Mouse (Mus musculus): ENCODE results near the gene Aunip. TPM values are rescaled to one million over a fixed set of nuclear protein-coding genes. Genes with fewer than 3 reads are reported as not detected.

Aunip gene
- polyA plus RNA-seq, 1 experiment from 2014 or later = 2.9 TPM

DNA sequence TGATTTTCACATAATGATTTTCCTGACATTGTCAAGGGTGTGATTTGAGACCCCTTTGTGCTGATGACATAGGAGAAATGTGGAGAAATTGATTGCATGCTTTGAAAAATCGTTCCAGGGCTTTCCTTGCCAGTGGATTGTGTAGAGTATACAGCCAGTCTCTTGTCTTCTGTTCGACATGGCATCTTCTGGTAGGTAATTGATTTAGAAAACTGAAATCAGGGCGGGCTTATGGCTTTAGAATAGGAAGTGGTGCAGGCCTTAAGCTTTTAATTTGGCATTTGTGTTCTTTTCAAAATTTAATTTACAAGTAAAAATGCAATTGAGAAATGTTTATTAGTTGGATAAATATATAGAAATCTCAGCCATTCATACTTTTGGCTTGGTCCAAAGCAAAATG lies 40.8 kb upstream of the Aunip start:
- WGBS = 19% methylated on average over 3 of the region's 3 CpGs
- Histone ChIP-seq H3K27me3 (replicated peaks; ENCODE audit: control insufficient read depth, insufficient read depth, low read length) (no peaks in the 10 kb centered on the region), H3K4me1 (ENCODE audit: control insufficient read depth, insufficient read depth, low read depth, low read length) (peaks cover 52% of the 10 kb centered on the region), H3K9ac (ENCODE audit: low read depth, low read length) (peak overlapping the region; percentile 97), H3K36me3 (ENCODE audit: control insufficient read depth, insufficient read depth, low read length) (peaks cover 30% of the 10 kb centered on the region), H3K27ac (ENCODE audit: low read depth, low read length) (peak overlapping the region; percentile 99; the same call in 1 of the 2 replicates), H3K9me3 (ENCODE audit: control insufficient read depth, low read length) (no peaks in the 10 kb centered on the region), H3K4me3 (ENCODE audit: low read length) (peak overlapping the region; percentile 96), H3K4me2 (ENCODE audit: low read length) (peak overlapping the region; percentile 74)
- no peak for ATAC-seq

DNA sequence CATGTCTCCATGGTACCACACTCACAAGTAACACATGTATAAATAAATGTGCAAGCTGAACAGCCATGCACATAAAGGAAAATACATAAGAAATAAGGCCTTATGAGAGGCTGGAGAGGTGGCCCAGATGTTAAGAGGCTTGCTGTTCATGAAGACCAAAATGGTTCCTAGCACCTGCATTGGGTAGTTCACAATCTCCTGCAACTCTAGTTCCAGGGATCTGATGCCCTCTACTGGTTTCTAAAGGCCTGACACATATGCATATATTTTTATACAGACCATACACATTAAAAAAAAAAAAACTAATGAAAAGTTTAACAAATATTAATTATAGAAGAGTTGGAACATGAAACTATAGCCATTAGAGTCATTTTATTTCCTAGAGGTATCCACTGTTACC lies 39.3 kb upstream of the Aunip start:
- H3K27me3 ChIP-seq (replicated peaks; ENCODE audit: control insufficient read depth, insufficient read depth, low read length) = no peaks in the 10 kb centered on the region
- H3K9me3 ChIP-seq (ENCODE audit: control insufficient read depth, low read length) = no peaks in the 10 kb centered on the region
- H3K4me2 ChIP-seq (ENCODE audit: low read length) = peak overlapping the region; percentile 74
- no peak for ATAC-seq
- peaks cover 42% of the 10 kb centered on the region for H3K36me3 ChIP-seq (ENCODE audit: control insufficient read depth, insufficient read depth, low read length)
- H3K9ac ChIP-seq (ENCODE audit: low read depth, low read length) = peak overlapping the region; percentile 53
- peak overlapping the region; percentile 96 for H3K4me3 ChIP-seq (ENCODE audit: low read length)
- H3K27ac ChIP-seq (ENCODE audit: low read depth, low read length) = peak overlapping the region; percentile 49
- H3K4me1 ChIP-seq (ENCODE audit: control insufficient read depth, insufficient read depth, low read depth, low read length) = peaks cover 40% of the 10 kb centered on the region

DNA sequence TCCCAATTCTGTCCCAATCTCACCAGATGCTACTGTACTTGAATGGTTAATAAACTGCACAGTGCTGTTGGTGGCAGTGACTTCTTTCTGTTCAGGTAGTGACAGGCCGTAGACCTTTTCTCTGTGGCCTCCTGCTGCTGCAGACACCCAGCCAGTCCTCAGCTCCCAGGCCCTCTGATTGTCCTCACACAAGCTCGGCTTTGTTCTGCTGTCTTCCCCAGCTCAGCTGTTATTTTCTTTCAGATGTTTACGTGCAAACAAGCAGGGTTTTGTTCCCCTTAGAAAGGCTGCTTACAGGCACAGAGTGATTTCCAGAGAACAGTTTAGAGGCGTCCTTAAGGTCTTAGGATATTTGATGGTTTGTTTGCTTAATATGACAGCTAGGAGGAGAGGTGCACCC lies 37.0 kb upstream of the Aunip start:
- H3K36me3 ChIP-seq (ENCODE audit: control insufficient read depth, insufficient read depth, low read length) = peaks cover 47% of the 10 kb centered on the region
- peak overlapping the region; percentile 32 for H3K4me2 ChIP-seq (ENCODE audit: low read length)
- peak overlapping the region; percentile 39; the same call in 1 of the 2 replicates for H3K9ac ChIP-seq (ENCODE audit: low read depth, low read length)
- ATAC-seq = no peak
- no peak overlapping the region for H3K4me3 ChIP-seq (ENCODE audit: low read length)
- peak overlapping the region; percentile 72 for H3K27ac ChIP-seq (ENCODE audit: low read depth, low read length)
- no peaks in the 10 kb centered on the region for H3K9me3 ChIP-seq (ENCODE audit: control insufficient read depth, low read length)
- 31% methylated on average over 4 of the region's 4 CpGs for WGBS
- H3K27me3 ChIP-seq (replicated peaks; ENCODE audit: control insufficient read depth, insufficient read depth, low read length) = no peaks in the 10 kb centered on the region
- H3K4me1 ChIP-seq (ENCODE audit: control insufficient read depth, insufficient read depth, low read depth, low read length) = peaks cover 32% of the 10 kb centered on the region

DNA sequence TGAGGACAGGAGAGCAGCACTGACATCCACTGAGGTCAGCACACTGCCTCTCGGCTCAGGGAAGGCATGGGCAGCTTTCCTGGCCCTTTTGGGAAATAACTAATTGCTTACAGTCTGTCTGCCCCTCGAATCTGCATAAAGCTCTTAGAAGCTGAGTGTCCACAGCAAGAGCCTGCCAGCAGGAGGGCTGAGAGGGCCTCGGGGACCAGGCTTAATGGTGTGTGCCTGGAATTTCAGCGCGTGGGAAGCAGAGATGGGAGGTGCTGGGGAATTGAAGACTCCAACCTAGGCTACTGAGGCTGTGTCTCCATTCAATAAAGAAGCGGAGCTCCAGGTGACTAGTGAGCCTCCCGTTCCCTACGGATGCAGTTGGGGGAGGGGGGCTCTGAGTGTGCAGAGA lies 36.6 kb upstream of the Aunip start:
- 23% methylated on average over 8 of the region's 8 CpGs for WGBS
- peak overlapping the region; percentile 39; the same call in 1 of the 2 replicates for H3K9ac ChIP-seq (ENCODE audit: low read depth, low read length)
- H3K36me3 ChIP-seq (ENCODE audit: control insufficient read depth, insufficient read depth, low read length) = peaks cover 47% of the 10 kb centered on the region
- H3K27me3 ChIP-seq (replicated peaks; ENCODE audit: control insufficient read depth, insufficient read depth, low read length) = no peaks in the 10 kb centered on the region
- no peak overlapping the region for H3K4me3 ChIP-seq (ENCODE audit: low read length)
- H3K27ac ChIP-seq (ENCODE audit: low read depth, low read length) = peak overlapping the region; percentile 72
- no peaks in the 10 kb centered on the region for H3K9me3 ChIP-seq (ENCODE audit: control insufficient read depth, low read length)
- H3K4me2 ChIP-seq (ENCODE audit: low read length) = peak overlapping the region; percentile 32
- peaks cover 32% of the 10 kb centered on the region for H3K4me1 ChIP-seq (ENCODE audit: control insufficient read depth, insufficient read depth, low read depth, low read length)
- 0 out of 2 replicates have a peak, but pooled peaks have one; percentile 16 for ATAC-seq

DNA sequence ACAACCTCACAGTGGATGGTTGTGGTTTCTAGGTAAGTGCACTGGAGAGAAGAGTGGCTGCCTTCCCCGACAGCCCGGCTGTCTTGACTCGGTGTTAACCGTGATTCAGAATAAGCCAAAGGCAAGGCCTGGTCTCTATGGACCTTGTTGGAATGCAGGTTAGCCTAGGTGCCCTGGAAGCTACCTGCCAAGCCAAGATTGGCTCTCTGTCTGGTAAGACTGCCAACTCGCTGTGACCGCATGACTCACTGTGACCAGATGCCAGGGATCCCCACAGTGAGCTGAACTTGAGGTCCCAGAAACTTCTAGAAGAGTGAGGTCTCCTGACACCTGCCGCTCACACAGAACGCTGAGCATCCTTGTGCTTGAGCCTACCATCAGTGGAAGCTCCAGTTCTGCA lies 33.9 kb upstream of the Aunip start:
- WGBS = 84% methylated on average over 8 of the region's 8 CpGs
- H3K27me3 ChIP-seq (replicated peaks; ENCODE audit: control insufficient read depth, insufficient read depth, low read length) = no peaks in the 10 kb centered on the region
- peaks cover 22% of the 10 kb centered on the region for H3K4me1 ChIP-seq (ENCODE audit: control insufficient read depth, insufficient read depth, low read depth, low read length)
- H3K9ac ChIP-seq (ENCODE audit: low read depth, low read length) = no peak overlapping the region
- ATAC-seq = no peak
- H3K36me3 ChIP-seq (ENCODE audit: control insufficient read depth, insufficient read depth, low read length) = peaks cover 39% of the 10 kb centered on the region
- H3K27ac ChIP-seq (ENCODE audit: low read depth, low read length) = no peak overlapping the region
- no peak overlapping the region for H3K4me2 ChIP-seq (ENCODE audit: low read length)
- H3K9me3 ChIP-seq (ENCODE audit: control insufficient read depth, low read length) = no peaks in the 10 kb centered on the region
- no peak overlapping the region for H3K4me3 ChIP-seq (ENCODE audit: low read length)

DNA sequence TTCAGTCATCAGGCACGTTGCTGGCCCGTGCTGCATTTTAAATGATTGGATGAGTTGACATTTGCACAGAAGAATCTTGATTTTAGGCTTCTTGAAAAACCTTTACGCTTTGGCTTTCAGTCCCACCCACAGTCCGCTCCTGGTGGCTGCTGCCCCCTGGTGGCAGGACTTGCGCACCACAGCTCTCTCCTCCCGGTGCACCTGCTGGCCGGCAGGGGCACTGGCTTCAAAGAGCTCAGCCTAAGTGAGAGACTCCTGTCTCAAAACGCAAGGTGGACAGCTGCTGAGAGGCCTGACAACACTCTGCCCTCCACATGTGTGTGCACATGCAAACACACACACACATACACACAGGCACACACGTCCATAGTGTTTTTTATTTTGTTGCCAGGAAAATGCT lies 32.8 kb upstream of the Aunip start:
- no peak overlapping the region for H3K4me2 ChIP-seq (ENCODE audit: low read length)
- 3% methylated on average over 9 of the region's 9 CpGs for WGBS
- H3K36me3 ChIP-seq (ENCODE audit: control insufficient read depth, insufficient read depth, low read length) = peaks cover 30% of the 10 kb centered on the region
- H3K9me3 ChIP-seq (ENCODE audit: control insufficient read depth, low read length) = no peaks in the 10 kb centered on the region
- no peaks in the 10 kb centered on the region for H3K27me3 ChIP-seq (replicated peaks; ENCODE audit: control insufficient read depth, insufficient read depth, low read length)
- peak; percentile 66 for ATAC-seq
- no peak overlapping the region for H3K4me3 ChIP-seq (ENCODE audit: low read length)
- H3K4me1 ChIP-seq (ENCODE audit: control insufficient read depth, insufficient read depth, low read depth, low read length) = peaks cover 11% of the 10 kb centered on the region
- H3K9ac ChIP-seq (ENCODE audit: low read depth, low read length) = peak overlapping the region; percentile 44; the same call in 1 of the 2 replicates
- 0 out of 2 replicates have a peak overlapping the region, but pooled peaks have one; percentile 50 for H3K27ac ChIP-seq (ENCODE audit: low read depth, low read length)

DNA sequence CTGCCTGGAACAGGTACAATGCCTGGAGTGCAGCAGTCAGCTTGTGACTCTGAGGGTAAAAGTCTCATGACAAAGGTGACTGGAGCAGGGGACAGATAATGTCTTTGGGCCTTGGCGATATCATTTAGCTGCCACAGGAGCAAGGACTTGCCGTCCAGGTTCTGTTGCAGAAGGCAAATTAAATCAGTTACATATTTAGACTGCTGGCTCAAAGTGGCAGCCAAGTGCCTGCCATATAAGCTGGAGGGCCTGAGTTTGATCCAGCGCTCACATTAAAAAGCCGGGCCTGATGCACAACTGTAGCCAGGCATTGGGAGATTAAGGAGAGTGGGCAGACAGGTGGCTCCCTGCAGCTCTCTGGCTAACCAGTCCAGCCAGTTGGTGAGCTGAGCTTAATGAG lies 31.0 kb upstream of the Aunip start:
- H3K4me3 ChIP-seq (ENCODE audit: low read length) = no peak overlapping the region
- H3K9ac ChIP-seq (ENCODE audit: low read depth, low read length) = no peak overlapping the region
- H3K9me3 ChIP-seq (ENCODE audit: control insufficient read depth, low read length) = no peaks in the 10 kb centered on the region
- H3K4me1 ChIP-seq (ENCODE audit: control insufficient read depth, insufficient read depth, low read depth, low read length) = no peaks in the 10 kb centered on the region; the same call in 1 of the 2 replicates
- H3K27me3 ChIP-seq (replicated peaks; ENCODE audit: control insufficient read depth, insufficient read depth, low read length) = no peaks in the 10 kb centered on the region
- H3K27ac ChIP-seq (ENCODE audit: low read depth, low read length) = no peak overlapping the region
- no peak for ATAC-seq
- no peak overlapping the region for H3K4me2 ChIP-seq (ENCODE audit: low read length)
- H3K36me3 ChIP-seq (ENCODE audit: control insufficient read depth, insufficient read depth, low read length) = peaks cover 18% of the 10 kb centered on the region
- WGBS = 89% methylated on average over 4 of the region's 4 CpGs

DNA sequence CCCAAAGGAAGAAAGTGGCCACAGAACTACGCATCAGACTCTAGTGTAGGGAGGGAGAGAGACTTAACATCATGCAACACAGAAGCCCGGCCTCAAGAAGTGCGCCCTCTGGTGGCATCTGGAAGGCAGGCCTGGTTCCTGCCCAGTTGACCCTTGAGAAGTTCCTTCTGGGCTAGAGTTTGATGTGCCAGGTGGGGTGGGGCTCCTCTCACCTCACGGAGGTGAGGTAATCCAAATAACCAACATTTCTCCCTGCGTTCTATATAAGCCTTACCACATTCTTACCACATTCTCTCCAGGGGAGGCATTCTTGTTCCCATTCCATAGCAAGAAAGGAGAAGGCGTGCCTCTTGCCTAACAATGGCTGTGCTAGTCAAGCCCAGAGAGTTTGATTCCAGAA lies 29.9 kb upstream of the Aunip start:
- no peaks in the 10 kb centered on the region for H3K27me3 ChIP-seq (replicated peaks; ENCODE audit: control insufficient read depth, insufficient read depth, low read length)
- H3K27ac ChIP-seq (ENCODE audit: low read depth, low read length) = no peak overlapping the region
- H3K4me3 ChIP-seq (ENCODE audit: low read length) = no peak overlapping the region
- H3K9ac ChIP-seq (ENCODE audit: low read depth, low read length) = no peak overlapping the region
- no peak for ATAC-seq
- no peaks in the 10 kb centered on the region for H3K9me3 ChIP-seq (ENCODE audit: control insufficient read depth, low read length)
- H3K4me1 ChIP-seq (ENCODE audit: control insufficient read depth, insufficient read depth, low read depth, low read length) = no peaks in the 10 kb centered on the region; the same call in 1 of the 2 replicates
- H3K4me2 ChIP-seq (ENCODE audit: low read length) = no peak overlapping the region
- WGBS = 20% methylated on average over 6 of the region's 6 CpGs
- peaks cover 8% of the 10 kb centered on the region for H3K36me3 ChIP-seq (ENCODE audit: control insufficient read depth, insufficient read depth, low read length)

DNA sequence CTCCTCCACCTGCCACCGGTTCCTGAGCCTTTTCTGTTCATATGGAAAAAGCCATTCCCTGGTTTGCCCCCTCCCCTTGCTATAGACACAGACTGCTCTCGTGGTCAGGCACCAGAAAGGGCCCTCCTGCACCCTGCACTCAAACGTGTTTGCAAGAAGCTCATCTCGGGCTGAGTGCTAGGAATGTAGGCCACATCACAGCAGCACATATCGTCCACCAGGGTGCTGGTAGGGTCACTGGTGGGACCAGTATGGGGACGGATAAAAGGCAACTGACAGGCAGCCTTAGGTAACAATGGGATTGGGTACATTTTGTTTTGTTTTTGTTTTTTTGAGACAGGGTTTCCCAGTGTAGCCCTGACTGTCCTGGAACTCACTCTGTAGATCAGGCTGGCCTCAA lies 29.5 kb upstream of the Aunip start:
- no peak overlapping the region for H3K9ac ChIP-seq (ENCODE audit: low read depth, low read length)
- peaks cover 6% of the 10 kb centered on the region for H3K36me3 ChIP-seq (ENCODE audit: control insufficient read depth, insufficient read depth, low read length)
- no peaks in the 10 kb centered on the region for H3K9me3 ChIP-seq (ENCODE audit: control insufficient read depth, low read length)
- WGBS = 55% methylated on average over 6 of the region's 6 CpGs
- no peak for ATAC-seq
- H3K4me1 ChIP-seq (ENCODE audit: control insufficient read depth, insufficient read depth, low read depth, low read length) = no peaks in the 10 kb centered on the region; the same call in 1 of the 2 replicates
- H3K27ac ChIP-seq (ENCODE audit: low read depth, low read length) = no peak overlapping the region
- no peak overlapping the region for H3K4me2 ChIP-seq (ENCODE audit: low read length)
- no peak overlapping the region for H3K4me3 ChIP-seq (ENCODE audit: low read length)
- no peaks in the 10 kb centered on the region for H3K27me3 ChIP-seq (replicated peaks; ENCODE audit: control insufficient read depth, insufficient read depth, low read length)

DNA sequence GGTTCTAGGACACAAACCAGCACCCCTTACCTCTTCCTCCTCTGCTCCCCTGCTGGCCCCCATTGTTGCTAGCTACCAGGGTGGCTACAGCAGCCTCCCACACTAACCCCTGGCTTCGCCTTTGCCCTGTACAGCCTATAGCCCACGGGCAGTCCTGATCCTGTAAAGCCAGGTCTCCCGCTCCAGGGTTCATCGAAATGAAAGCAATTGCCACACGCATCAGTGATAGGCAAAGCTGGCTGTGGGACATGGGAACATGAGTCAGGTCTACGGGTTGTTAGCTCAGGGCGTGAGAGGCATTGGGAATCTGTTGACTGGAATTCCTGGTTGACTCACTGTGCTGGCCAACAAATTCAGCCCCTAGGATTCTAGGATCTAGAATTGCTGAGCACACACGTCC lies 28.4 kb upstream of the Aunip start:
- Histone ChIP-seq H3K4me1 (ENCODE audit: control insufficient read depth, insufficient read depth, low read depth, low read length) (no peaks in the 10 kb centered on the region; the same call in 1 of the 2 replicates), H3K9ac (ENCODE audit: low read depth, low read length) (no peak overlapping the region), H3K27ac (ENCODE audit: low read depth, low read length) (no peak overlapping the region), H3K9me3 (ENCODE audit: control insufficient read depth, low read length) (no peaks in the 10 kb centered on the region), H3K4me2 (ENCODE audit: low read length) (no peak overlapping the region), H3K27me3 (replicated peaks; ENCODE audit: control insufficient read depth, insufficient read depth, low read length) (no peaks in the 10 kb centered on the region), H3K36me3 (ENCODE audit: control insufficient read depth, insufficient read depth, low read length) (no peaks in the 10 kb centered on the region), H3K4me3 (ENCODE audit: low read length) (no peak overlapping the region)
- no peak for ATAC-seq
- WGBS = 75% methylated on average over 8 of the region's 8 CpGs
